Mouse (Mus musculus) brain, embryonic 14.5 days (tissue): Measurements from ENCODE around the gene Proca1.

Experiments
- CTCF ChIP-seq: fragments of 200-500 bp; IDR thresholded peaks from 2 replicates; pipeline ENCODE4 v1.5.1; 2012; ENCODE audit warnings: inconsistent platforms, mild to moderate bottlenecking, moderate library complexity, borderline replicate concordance; ENCODE audit not compliant: insufficient read depth, insufficient read length; ENCODE audit errors: extremely low read depth
- POLR2A ChIP-seq: fragments of 200-500 bp; IDR thresholded peaks from 2 replicates; pipeline ENCODE4 v1.6.1; 2012; ENCODE audit warnings: mild to moderate bottlenecking, inconsistent platforms, borderline replicate concordance; ENCODE audit not compliant: poor library complexity, insufficient read depth, insufficient read length, severe bottlenecking; ENCODE audit errors: extremely low read depth

DNA sequence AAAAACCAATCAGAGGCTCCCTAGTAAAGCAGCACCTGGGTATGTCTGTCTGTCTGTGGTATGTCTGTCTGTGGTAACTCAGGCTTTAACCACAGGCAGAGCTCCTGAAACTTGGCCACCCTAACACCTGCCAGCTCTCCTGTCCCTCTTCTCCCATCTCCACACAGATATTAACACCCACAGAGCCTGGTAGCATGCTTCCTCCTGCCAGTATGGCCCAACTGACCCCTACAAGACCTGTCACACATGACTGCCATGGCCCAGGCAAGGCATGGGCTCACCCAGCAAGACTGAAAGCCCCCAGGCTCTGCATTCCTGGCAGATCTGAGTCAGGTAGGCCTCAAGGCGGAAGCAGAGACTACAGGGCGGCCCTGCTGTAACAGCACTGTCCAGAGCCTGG is 30.1 kb upstream of the Proca1 start:
- TF ChIP-seq CTCF (no peak), POLR2A (no peak)
